ENCODE assay signal across 8 mouse cellular contexts in genomic region chr9:83447771-83448170, GRCm38 (mm10). TPM values are rescaled to one million over a fixed set of nuclear protein-coding genes. Genes with fewer than 3 reads are reported as not detected.
DNase-seq lines count a peak whose midpoint lies in the region; ATAC-seq and TF ChIP-seq lines count a peak whose summit lies in the region.

No protein-coding gene starts in this region.

- no peak overlapping the region for H3K27ac ChIP-seq in ES-E14 (ENCODE audit: insufficient read depth, low read depth, low read length, poor library complexity, severe bottlenecking)
- peak overlapping the region; percentile 78 for H3K27ac ChIP-seq in hindbrain, embryonic 14.5 days

- no peaks in the 10 kb centered on the region for H3K36me3 ChIP-seq in ES-E14 (ENCODE audit: control insufficient read depth, insufficient read depth, low read length, poor library complexity, severe bottlenecking)
- H3K36me3 ChIP-seq in hindbrain, embryonic 14.5 days (replicated peaks; ENCODE audit: control insufficient read depth, insufficient read depth), result no peaks in the 10 kb centered on the region

- peak overlapping the region; percentile 57 to 71 for H3K4me3 ChIP-seq in ES-E14 (ENCODE audit: insufficient read depth in 1 of 2, low read depth in 1 of 2, low read length in 2 of 2, poor library complexity in 1 of 2, severe bottlenecking in 1 of 2)
- H3K4me3 ChIP-seq in hindbrain, embryonic 14.5 days (replicated peaks; ENCODE audit: low read length), result peak overlapping the region; percentile 37

- no peak for DNase-seq in ES-E14 (ENCODE audit: low read depth, low spot score)
- DNase-seq in cerebellum, postnatal 10 days, result peak; percentile 82 to 86
- peak; percentile 42 for DNase-seq in gastrocnemius, adult 18-20 months (ENCODE audit: low spot score)
- peak; percentile 65 for DNase-seq in hindbrain, embryonic 14.5 days (ENCODE audit: low spot score)
- peak; percentile 20 to 56 for DNase-seq in layer of hippocampus, postnatal 25 days (ENCODE audit: extremely low spot score in 1 of 2, low spot score in 1 of 2)
- DNase-seq in lung, postnatal 25 days (ENCODE audit: low spot score), result peak; percentile 59
- peak; percentile 29 for DNase-seq in retina, embryonic 14.5 days (ENCODE audit: low spot score)
- peak; percentile 51 for DNase-seq in thymus, postnatal 14 days

- H3K4me1 ChIP-seq in ES-E14 (ENCODE audit: control insufficient read depth in 2 of 2, insufficient read depth in 2 of 2, low read length in 2 of 2, poor library complexity in 1 of 2), result no peaks in the 10 kb centered on the region
- H3K4me1 ChIP-seq in hindbrain, embryonic 14.5 days (replicated peaks; ENCODE audit: control insufficient read depth, insufficient read depth, low read length), result no peaks in the 10 kb centered on the region

- ATAC-seq in hindbrain, embryonic 14.5 days (ENCODE audit: low FRiP score), result peak; percentile 82

- no peaks in the 10 kb centered on the region for H3K9me3 ChIP-seq in ES-E14 (ENCODE audit: control insufficient read depth, insufficient read depth, low read depth, low read length)
- H3K9me3 ChIP-seq in hindbrain, embryonic 14.5 days (ENCODE audit: control insufficient read depth, low read length), result no peaks in the 10 kb centered on the region

- H3K27me3 ChIP-seq in hindbrain, embryonic 14.5 days (ENCODE audit: control insufficient read depth, insufficient read depth, low read length), result no peaks in the 10 kb centered on the region

- peak overlapping the region; percentile 69 for H3K9ac ChIP-seq in ES-E14 (ENCODE audit: insufficient read depth, low read depth, low read length, poor library complexity, severe bottlenecking)
- H3K9ac ChIP-seq in hindbrain, embryonic 14.5 days, result peak overlapping the region; percentile 77

- in situ Hi-C loops in ES-E14 (cut with MboI; ENCODE audit: low sequenced_read_pairs in 2 of 2, unreplicated experiment in 2 of 2), result no loop called here

- WGBS in hindbrain, embryonic 14.5 days, result under 1% methylated on average over 22 of the region's 22 CpGs

- peak overlapping the region; percentile 62 for H3K4me2 ChIP-seq in hindbrain, embryonic 14.5 days (replicated peaks)

TF ChIP-seq in ES-E14, 5 proteins besides CTCF, POLR2A, EP300 and RAD21:
- no peak for TF ChIP-seq HCFC1 (IDR thresholded peaks at IDR 0.05; ENCODE audit: borderline replicate concordance, insufficient read depth, low read length)
- no peak for TF ChIP-seq CHD2 (IDR thresholded peaks at IDR 0.05; ENCODE audit: low read depth, low read length)
- TF ChIP-seq ZNF384 (IDR thresholded peaks at IDR 0.05; ENCODE audit: low read depth, low read length), result no peak
- TF ChIP-seq MAFK (IDR thresholded peaks at IDR 0.05; ENCODE audit: insufficient read depth, low read depth, low read length), result no peak
- no peak for TF ChIP-seq ZC3H11A (IDR thresholded peaks at IDR 0.05; ENCODE audit: borderline replicate concordance, low read depth, low read length)

RNA-seq across cellular contexts. Expression of gene Lca5, which starts 6.8 kb away (rescaled TPM):
- total RNA-seq in ES-E14 (2012; rRNA removed), result 6.6 and 9.8 TPM in 2 replicates
- 1 to 10 TPM; 1.2 to 1.8 TPM for total RNA-seq in gastrocnemius, adult 18-20 months (2021)
- polyA plus RNA-seq in hindbrain, embryonic 14.5 days (2014; fragmentation: Nextera tagmentation; extraction: Ambion mirVana), result 18.4 and 19.6 TPM in 2 replicates
- 10 to 100 TPM; 12.8 to 13.5 TPM for total RNA-seq in layer of hippocampus, postnatal 25 days (2021)
